Mouse (Mus musculus): Measurements from ENCODE around the gene Trp53rkb. TPM values are rescaled to one million over a fixed set of nuclear protein-coding genes. Genes with fewer than 3 reads are reported as not detected.
"Not testable (repeated sequence)": the region's sequence is repeated elsewhere in the genome, so short reads cannot be mapped to it uniquely, and the experiment has no call there.

Trp53rkb gene
- polyA plus RNA-seq, 1 experiment from 2014 or later: 13.3 TPM

GRCm38 (mm10) chr2:166774275-166774674 lies 18.1 kb upstream of the Trp53rkb start:
- no peak overlapping the region for H3K27ac ChIP-seq
- H3K4me1 ChIP-seq: no peaks in the 10 kb centered on the region
- no peaks in the 10 kb centered on the region for H3K9me3 ChIP-seq
- H3K36me3 ChIP-seq: no peaks in the 10 kb centered on the region
- no peak for DNase-seq (ENCODE audit: low spot score)
- no peak overlapping the region for H3K4me3 ChIP-seq
- H3K27me3 ChIP-seq (ENCODE audit: insufficient read depth, poor library complexity, severe bottlenecking): no peaks in the 10 kb centered on the region
- 86% methylated on average over 10 of the region's 10 CpGs for WGBS

- Histone ChIP-seq H3K27me3 (ENCODE audit: insufficient read depth, poor library complexity, severe bottlenecking) (peaks cover 3% of the 10 kb centered on the region; the same call in 1 of the 2 replicates), H3K4me1 (peaks cover 3% of the 10 kb centered on the region; the same call in 1 of the 2 replicates), H3K36me3 (no peaks in the 10 kb centered on the region), H3K9me3 (no peaks in the 10 kb centered on the region), H3K27ac (no peak overlapping the region), H3K4me3 (no peak overlapping the region)
- DNase-seq (ENCODE audit: low spot score): no peak
- WGBS: 71% methylated on average over 11 of the region's 11 CpGs
Measured at GRCm38 (mm10) chr2:166775357-166775893, 16.9 kb upstream of the Trp53rkb start.

GRCm38 (mm10) chr2:166776272-166776671 lies 16.1 kb upstream of the Trp53rkb start:
- Histone ChIP-seq H3K27me3 (ENCODE audit: insufficient read depth, poor library complexity, severe bottlenecking) (peaks cover 9% of the 10 kb centered on the region; the same call in 1 of the 2 replicates), H3K4me1 (peaks cover 8% of the 10 kb centered on the region), H3K27ac (no peak overlapping the region), H3K4me3 (no peak overlapping the region), H3K36me3 (no peaks in the 10 kb centered on the region), H3K9me3 (no peaks in the 10 kb centered on the region)
- 17% methylated on average over 2 of the region's 2 CpGs for WGBS
- DNase-seq (ENCODE audit: low spot score): no peak

GRCm38 (mm10) chr2:166779956-166780355 lies 12.4 kb upstream of the Trp53rkb start:
- WGBS: 67% methylated on average over 8 of the region's 8 CpGs
- H3K4me3 ChIP-seq: no peak overlapping the region
- H3K9me3 ChIP-seq: no peaks in the 10 kb centered on the region
- H3K36me3 ChIP-seq: no peaks in the 10 kb centered on the region
- peaks cover 10% of the 10 kb centered on the region for H3K4me1 ChIP-seq
- 0 out of 2 replicates have a peak overlapping the region, but pooled peaks have one; percentile 10 for H3K27ac ChIP-seq
- peaks cover 13% of the 10 kb centered on the region; the same call in 1 of the 2 replicates for H3K27me3 ChIP-seq (ENCODE audit: insufficient read depth, poor library complexity, severe bottlenecking)
- DNase-seq (ENCODE audit: low spot score): no peak

GRCm38 (mm10) chr2:166780980-166781578 lies 11.3 kb upstream of the Trp53rkb start:
- peak; percentile 87 for DNase-seq (ENCODE audit: low spot score)
- WGBS: 13% methylated on average over 9 of the region's 9 CpGs
- Histone ChIP-seq H3K36me3 (no peaks in the 10 kb centered on the region), H3K4me1 (peaks cover 19% of the 10 kb centered on the region), H3K4me3 (no peak overlapping the region), H3K9me3 (no peaks in the 10 kb centered on the region), H3K27ac (no peak overlapping the region), H3K27me3 (ENCODE audit: insufficient read depth, poor library complexity, severe bottlenecking) (peaks cover 16% of the 10 kb centered on the region; the same call in 1 of the 2 replicates)

GRCm38 (mm10) chr2:166784376-166784775 lies 8.0 kb upstream of the Trp53rkb start:
- DNase-seq (ENCODE audit: low spot score): no peak
- H3K4me1 ChIP-seq: peaks cover 30% of the 10 kb centered on the region
- WGBS: 79% methylated on average over 6 of the region's 6 CpGs
- H3K27ac ChIP-seq: no peak overlapping the region
- H3K9me3 ChIP-seq: no peaks in the 10 kb centered on the region
- H3K4me3 ChIP-seq: no peak overlapping the region
- no peaks in the 10 kb centered on the region for H3K36me3 ChIP-seq
- peaks cover 16% of the 10 kb centered on the region; the same call in 1 of the 2 replicates for H3K27me3 ChIP-seq (ENCODE audit: insufficient read depth, poor library complexity, severe bottlenecking)

GRCm38 (mm10) chr2:166786353-166787004 lies 5.9 kb upstream of the Trp53rkb start:
- WGBS: under 1% methylated on average over 35 of the region's 35 CpGs
- H3K4me3 ChIP-seq: peak overlapping the region; percentile 86
- no peaks in the 10 kb centered on the region for H3K36me3 ChIP-seq
- no peaks in the 10 kb centered on the region for H3K9me3 ChIP-seq
- H3K27me3 ChIP-seq (ENCODE audit: insufficient read depth, poor library complexity, severe bottlenecking): peaks cover 7% of the 10 kb centered on the region; the same call in 1 of the 2 replicates
- peak overlapping the region; percentile 87 for H3K27ac ChIP-seq
- peaks cover 23% of the 10 kb centered on the region for H3K4me1 ChIP-seq
- DNase-seq (ENCODE audit: low spot score): peak; percentile 96

- Histone ChIP-seq H3K9me3 (no peaks in the 10 kb centered on the region), H3K4me1 (peaks cover 20% of the 10 kb centered on the region), H3K4me3 (no peak overlapping the region), H3K36me3 (peaks cover 10% of the 10 kb centered on the region), H3K27ac (no peak overlapping the region), H3K27me3 (ENCODE audit: insufficient read depth, poor library complexity, severe bottlenecking) (no peaks in the 10 kb centered on the region)
- WGBS: 73% methylated on average over 5 of the region's 5 CpGs
- DNase-seq (ENCODE audit: low spot score): no peak
Measured at GRCm38 (mm10) chr2:166791738-166792137, 593 bp upstream of the Trp53rkb start.

- Histone ChIP-seq H3K36me3 (peaks cover 29% of the 10 kb centered on the region), H3K4me1 (peaks cover 15% of the 10 kb centered on the region), H3K27ac (peak overlapping the region; percentile 88), H3K4me3 (peak overlapping the region; percentile 81)
- peak; percentile 95 for DNase-seq (ENCODE audit: low spot score)
- H3K9me3 ChIP-seq; H3K27me3 ChIP-seq (ENCODE audit: insufficient read depth, poor library complexity, severe bottlenecking): not testable (repeated sequence)
- under 1% methylated on average over 76 of the region's 76 CpGs for WGBS
Measured at GRCm38 (mm10) chr2:166793542-166794214, 1.3 kb downstream of the Trp53rkb start.

- 78% methylated on average over 11 of the region's 11 CpGs for WGBS
- Histone ChIP-seq H3K27ac (no peak overlapping the region), H3K4me3 (no peak overlapping the region), H3K36me3 (peaks cover 30% of the 10 kb centered on the region), H3K4me1 (peaks cover under 1% of the 10 kb centered on the region; the same call in 1 of the 2 replicates), H3K27me3 (ENCODE audit: insufficient read depth, poor library complexity, severe bottlenecking) (no peaks in the 10 kb centered on the region), H3K9me3 (no peaks in the 10 kb centered on the region)
- DNase-seq (ENCODE audit: low spot score): no peak
Measured at GRCm38 (mm10) chr2:166799615-166800472, 7.5 kb downstream of the Trp53rkb start.

GRCm38 (mm10) chr2:166800473-166800857 lies 8.1 kb downstream of the Trp53rkb start:
- Histone ChIP-seq H3K36me3 (peaks cover 30% of the 10 kb centered on the region), H3K4me3 (no peak overlapping the region), H3K27ac (no peak overlapping the region), H3K27me3 (ENCODE audit: insufficient read depth, poor library complexity, severe bottlenecking) (no peaks in the 10 kb centered on the region), H3K4me1 (no peaks in the 10 kb centered on the region), H3K9me3 (no peaks in the 10 kb centered on the region)
- no peak for DNase-seq (ENCODE audit: low spot score)
- WGBS: 85% methylated on average over 7 of the region's 7 CpGs

GRCm38 (mm10) chr2:166801436-166801835 lies 9.1 kb downstream of the Trp53rkb start:
- Histone ChIP-seq H3K36me3 (peaks cover 23% of the 10 kb centered on the region), H3K4me1 (peaks cover 5% of the 10 kb centered on the region), H3K27ac (no peak overlapping the region), H3K27me3 (ENCODE audit: insufficient read depth, poor library complexity, severe bottlenecking) (no peaks in the 10 kb centered on the region), H3K4me3 (no peak overlapping the region), H3K9me3 (no peaks in the 10 kb centered on the region)
- WGBS: 74% methylated on average over 2 of the region's 2 CpGs
- no peak for DNase-seq (ENCODE audit: low spot score)
